Mouse (Mus musculus) liver, postnatal 0 days (tissue): ENCODE results near the gene Hoga1.

Source experiments
- CTCF ChIP-seq: sonication (generic); IDR thresholded peaks from 2 replicates; pipeline ENCODE4 v1.5.1; 2016; ENCODE audit warnings: antibody characterized with exemption, low read depth
- EP300 ChIP-seq: IDR thresholded peaks from 2 replicates; pipeline ENCODE4 v1.6.1; 2016; ENCODE audit warnings: antibody characterized with exemption, low read depth, mild to moderate bottlenecking

DNA sequence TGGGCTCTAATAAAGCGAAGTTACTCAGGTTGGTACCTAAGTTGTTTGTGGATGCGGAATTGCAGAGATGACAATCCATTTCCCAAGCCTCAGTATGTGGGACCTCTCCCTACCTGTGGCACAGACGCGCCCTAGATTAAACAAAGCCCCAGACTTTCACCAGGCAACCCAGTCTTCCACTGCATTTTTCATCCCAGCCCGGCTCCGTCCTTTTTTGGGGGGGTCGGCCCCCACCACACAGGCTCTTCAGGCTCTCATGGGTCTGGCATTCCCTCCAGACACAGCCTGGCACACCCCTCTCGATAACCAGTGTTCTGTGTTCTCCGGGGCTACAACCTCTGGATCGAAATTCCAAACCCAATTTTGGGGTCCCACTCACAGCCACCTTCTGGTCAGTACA, 40.3 kb downstream of the Hoga1 start:
- TF ChIP-seq CTCF: no peak
- TF ChIP-seq EP300: no peak
